Mouse (Mus musculus): ENCODE measurements around the gene Plcd1.

- no peak for TF ChIP-seq CTCF (IDR thresholded peaks at IDR 0.05; ENCODE audit: insufficient read depth, low read length)
- TF ChIP-seq POLR2A (IDR thresholded peaks at IDR 0.05; ENCODE audit: borderline replicate concordance, extremely low read depth, low read depth, low read length), result no peak
Measured at GRCm38 (mm10) chr9:119070173-119070825, 23.0 kb downstream of the Plcd1 start.
